Mouse (Mus musculus): ENCODE results near the gene Car11. TPM values are rescaled to one million over a fixed set of nuclear protein-coding genes. Genes with fewer than 3 reads are reported as not detected.
"Not testable (repeated sequence)": the region's sequence is repeated elsewhere in the genome, so short reads cannot be mapped to it uniquely, and the experiment has no call there.

Gene Car11
- 5.4 and 5.8 TPM in 2 replicates for polyA plus RNA-seq (2016; fragmentation: Nextera tagmentation; extraction: Ambion mirVana)

- no peaks in the 10 kb centered on the region for H3K36me3 ChIP-seq
- peak within 1 kb of the TSS; percentile 79 for H3K4me2 ChIP-seq
- no peak within 1 kb of the TSS for H3K27ac ChIP-seq (ENCODE audit: poor library complexity, severe bottlenecking)
- H3K4me3 ChIP-seq = peak within 1 kb of the TSS; percentile 48
- 2% methylated on average over 36 of the region's 36 CpGs for WGBS
- no peaks in the 10 kb centered on the region for H3K9me3 ChIP-seq (replicated peaks)
- H3K4me1 ChIP-seq (replicated peaks) = peaks cover 32% of the 10 kb centered on the region
- H3K9ac ChIP-seq = peak within 1 kb of the TSS; percentile 64
- no peak for ATAC-seq (ENCODE audit: insufficient number of reproducible peaks, low FRiP score)
- peaks cover 36% of the 10 kb centered on the region for H3K27me3 ChIP-seq (replicated peaks)
Observed at GRCm38 (mm10) chr7:45699523-45700141, at the start of gene Car11. Gene Car11, plus strand, starts transcription at chr7:45699843.

- not testable (repeated sequence) for H3K9ac ChIP-seq
Observed at GRCm38 (mm10) chr7:45650484-45650883, 49.2 kb upstream of the Car11 start.

GRCm38 (mm10) chr7:45654424-45655047 is 45.1 kb upstream of the Car11 start:
- Histone ChIP-seq H3K9ac (no peak overlapping the region), H3K4me3 (no peak overlapping the region; the same call in 1 of the 2 replicates)
- peak; percentile 46; the same call in 1 of the 2 replicates for ATAC-seq (ENCODE audit: insufficient number of reproducible peaks, low FRiP score)

More at GRCm38 (mm10) chr7:45650484-45650883, 49.2 kb upstream of the Car11 start:
- H3K27ac ChIP-seq (ENCODE audit: poor library complexity, severe bottlenecking); H3K27me3 ChIP-seq (replicated peaks); H3K4me2 ChIP-seq; H3K9me3 ChIP-seq (replicated peaks); H3K4me3 ChIP-seq; H3K36me3 ChIP-seq; ATAC-seq (ENCODE audit: insufficient number of reproducible peaks, low FRiP score): not testable (repeated sequence)
- peaks cover 18% of the 10 kb centered on the region for H3K4me1 ChIP-seq (replicated peaks)
- 90% methylated on average over 20 of the region's 20 CpGs for WGBS

GRCm38 (mm10) chr7:45660746-45661478 is 38.7 kb upstream of the Car11 start:
- no peaks in the 10 kb centered on the region for H3K36me3 ChIP-seq
- H3K4me3 ChIP-seq = no peak overlapping the region
- H3K4me2 ChIP-seq = no peak overlapping the region
- H3K27me3 ChIP-seq (replicated peaks) = no peaks in the 10 kb centered on the region
- no peak overlapping the region for H3K9ac ChIP-seq
- WGBS = 77% methylated on average over 11 of the region's 11 CpGs
- no peak overlapping the region for H3K27ac ChIP-seq (ENCODE audit: poor library complexity, severe bottlenecking)
- H3K9me3 ChIP-seq (replicated peaks) = peaks cover 7% of the 10 kb centered on the region; the same call in 1 of the 2 replicates
- no peak for ATAC-seq (ENCODE audit: insufficient number of reproducible peaks, low FRiP score)
- H3K4me1 ChIP-seq (replicated peaks) = peaks cover 12% of the 10 kb centered on the region

More at GRCm38 (mm10) chr7:45654424-45655047, 45.1 kb upstream of the Car11 start:
- H3K36me3 ChIP-seq = no peaks in the 10 kb centered on the region
- WGBS = 20% methylated on average over 17 of the region's 17 CpGs
- H3K9me3 ChIP-seq (replicated peaks) = peaks cover 7% of the 10 kb centered on the region; the same call in 1 of the 2 replicates
- H3K4me2 ChIP-seq = peak overlapping the region; percentile 54
- H3K27ac ChIP-seq (ENCODE audit: poor library complexity, severe bottlenecking) = no peak overlapping the region
- H3K27me3 ChIP-seq (replicated peaks) = 0 out of 2 replicates have a peak, but pooled peaks cover 2% of the 10 kb centered on the region
- peaks cover 15% of the 10 kb centered on the region for H3K4me1 ChIP-seq (replicated peaks)

- not testable (repeated sequence) for H3K4me2 ChIP-seq; H3K27ac ChIP-seq (ENCODE audit: poor library complexity, severe bottlenecking); ATAC-seq (ENCODE audit: insufficient number of reproducible peaks, low FRiP score); H3K27me3 ChIP-seq (replicated peaks); H3K36me3 ChIP-seq; H3K9ac ChIP-seq; H3K9me3 ChIP-seq (replicated peaks); H3K4me3 ChIP-seq
- H3K4me1 ChIP-seq (replicated peaks) = peaks cover 13% of the 10 kb centered on the region
- 85% methylated on average over 6 of the region's 6 CpGs for WGBS
Observed at GRCm38 (mm10) chr7:45661702-45662101, 37.9 kb upstream of the Car11 start.

- no peaks in the 10 kb centered on the region for H3K27me3 ChIP-seq (replicated peaks)
- no peak for ATAC-seq (ENCODE audit: insufficient number of reproducible peaks, low FRiP score)
Observed at GRCm38 (mm10) chr7:45665303-45666138, 34.1 kb upstream of the Car11 start.

GRCm38 (mm10) chr7:45666161-45666560 is 33.5 kb upstream of the Car11 start, which contains the start of gene Fut2:
Gene Fut2, minus strand, starts transcription at chr7:45666394.
- 72% methylated on average over 7 of the region's 7 CpGs for WGBS
- H3K36me3 ChIP-seq = no peaks in the 10 kb centered on the region
- no peak within 1 kb of the TSS for H3K4me2 ChIP-seq
- H3K4me1 ChIP-seq (replicated peaks) = peaks cover 13% of the 10 kb centered on the region
- no peak within 1 kb of the TSS for H3K27ac ChIP-seq (ENCODE audit: poor library complexity, severe bottlenecking)
- H3K9me3 ChIP-seq (replicated peaks) = peaks cover 3% of the 10 kb centered on the region
- H3K27me3 ChIP-seq (replicated peaks) = no peaks in the 10 kb centered on the region
- H3K4me3 ChIP-seq = no peak within 1 kb of the TSS
- H3K9ac ChIP-seq = no peak within 1 kb of the TSS
- no peak for ATAC-seq (ENCODE audit: insufficient number of reproducible peaks, low FRiP score)

More at GRCm38 (mm10) chr7:45665303-45666138, 34.1 kb upstream of the Car11 start:
- Histone ChIP-seq H3K4me3 (no peak overlapping the region), H3K9ac (no peak overlapping the region), H3K9me3 (replicated peaks) (peaks cover 3% of the 10 kb centered on the region), H3K27ac (ENCODE audit: poor library complexity, severe bottlenecking) (no peak overlapping the region), H3K4me2 (no peak overlapping the region), H3K4me1 (replicated peaks) (peaks cover 13% of the 10 kb centered on the region), H3K36me3 (no peaks in the 10 kb centered on the region)
- WGBS = 49% methylated on average over 13 of the region's 13 CpGs

GRCm38 (mm10) chr7:45667761-45668160 is 31.9 kb upstream of the Car11 start:
- Histone ChIP-seq H3K27me3 (replicated peaks) (no peaks in the 10 kb centered on the region), H3K9me3 (replicated peaks) (peaks cover 6% of the 10 kb centered on the region), H3K4me3 (no peak overlapping the region), H3K4me1 (replicated peaks) (peaks cover 13% of the 10 kb centered on the region), H3K4me2 (no peak overlapping the region), H3K9ac (no peak overlapping the region), H3K36me3 (no peaks in the 10 kb centered on the region), H3K27ac (ENCODE audit: poor library complexity, severe bottlenecking) (no peak overlapping the region)
- ATAC-seq (ENCODE audit: insufficient number of reproducible peaks, low FRiP score) = no peak
- WGBS = 64% methylated on average over 14 of the region's 14 CpGs

- no peak overlapping the region for H3K27ac ChIP-seq (ENCODE audit: poor library complexity, severe bottlenecking)
- peaks cover 13% of the 10 kb centered on the region for H3K4me1 ChIP-seq (replicated peaks)
- no peak for ATAC-seq (ENCODE audit: insufficient number of reproducible peaks, low FRiP score)
- no peak overlapping the region for H3K9ac ChIP-seq
- H3K4me3 ChIP-seq = no peak overlapping the region
- H3K27me3 ChIP-seq (replicated peaks) = no peaks in the 10 kb centered on the region
- H3K4me2 ChIP-seq = no peak overlapping the region
- H3K36me3 ChIP-seq = no peaks in the 10 kb centered on the region
- WGBS = 92% methylated on average over 9 of the region's 9 CpGs
- H3K9me3 ChIP-seq (replicated peaks) = peaks cover 6% of the 10 kb centered on the region
Observed at GRCm38 (mm10) chr7:45668921-45669320, 30.7 kb upstream of the Car11 start.

GRCm38 (mm10) chr7:45677627-45678295 is 21.9 kb upstream of the Car11 start:
- no peak for ATAC-seq (ENCODE audit: insufficient number of reproducible peaks, low FRiP score)
- Histone ChIP-seq H3K36me3 (no peaks in the 10 kb centered on the region), H3K4me1 (replicated peaks) (peaks cover 26% of the 10 kb centered on the region), H3K9me3 (replicated peaks) (no peaks in the 10 kb centered on the region), H3K9ac (no peak overlapping the region), H3K4me3 (no peak overlapping the region), H3K27me3 (replicated peaks) (no peaks in the 10 kb centered on the region), H3K4me2 (no peak overlapping the region), H3K27ac (ENCODE audit: poor library complexity, severe bottlenecking) (no peak overlapping the region)
- 65% methylated on average over 7 of the region's 7 CpGs for WGBS

Measured in heart, embryonic 12.5 days (tissue).